10 mouse cellular contexts compared by ENCODE assay signal in the genomic region with DNA sequence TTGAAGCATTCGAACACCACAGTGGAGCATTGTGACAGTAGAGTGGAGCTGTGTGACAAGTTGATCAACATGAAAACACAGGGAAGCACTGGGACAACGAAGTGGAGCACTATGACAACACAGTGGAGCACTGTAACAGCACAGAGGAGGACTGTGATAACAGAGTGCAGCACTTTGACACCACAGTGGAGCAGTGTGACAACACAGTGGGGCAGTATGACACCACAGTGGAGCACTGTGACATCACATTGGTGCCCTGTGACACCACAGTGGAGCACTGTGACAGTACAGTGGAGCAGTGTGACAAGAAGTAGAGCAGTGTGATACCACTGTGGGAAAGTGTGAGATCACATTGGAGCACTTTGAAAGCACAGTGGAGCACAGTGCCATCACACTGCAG.
DNase-seq lines count a peak whose midpoint lies in the region; ATAC-seq and TF ChIP-seq lines count a peak whose summit lies in the region.
"Had no signal": no experiment of that assay in that cellular context is flagged by ENCODE, and none has a peak within 500 bp of the region (broad histone marks: within the 10 kb centered on the region; RNA-seq: fewer than 3 reads in every experiment).

No protein-coding gene starts in this region.

- H3K4me1 ChIP-seq in embryonic facial prominence, embryonic 12.5 days: no peaks in the 10 kb centered on the region

- no peaks in the 10 kb centered on the region for H3K36me3 ChIP-seq in embryonic facial prominence, embryonic 12.5 days

- H3K4me3 ChIP-seq in embryonic facial prominence, embryonic 12.5 days: no peak overlapping the region
- no peak overlapping the region for H3K4me3 ChIP-seq in gastrocnemius, adult 2 months
- H3K4me3 ChIP-seq: myocyte had no signal

- intact Hi-C loops in gastrocnemius, adult 2 months (cut with DNase I): loop anchor here (1.0 kb wide), 1 partner anchor 14 kb away; no protein-coding TSS in a partner anchor

- H3K27me3 ChIP-seq in embryonic facial prominence, embryonic 12.5 days: no peaks in the 10 kb centered on the region
- H3K27me3 ChIP-seq: Patski had no signal

- peak; percentile 8; the same call in 1 of the 2 replicates for ATAC-seq in embryonic facial prominence, embryonic 12.5 days (ENCODE audit: insufficient number of reproducible peaks, insufficient read depth, low FRiP score, low TSS enrichment)
- no peak for ATAC-seq in erythroblast, adult 5-6 weeks (replicated peaks; ENCODE audit: low FRiP score, poor library complexity, severe bottlenecking)
- ATAC-seq: Patski had no signal

- WGBS in embryonic facial prominence, embryonic 12.5 days: 53% methylated on average over 2 of the region's 2 CpGs

- no peak overlapping the region for H3K27ac ChIP-seq in embryonic facial prominence, embryonic 12.5 days
- H3K27ac ChIP-seq in gastrocnemius, adult 2 months: no peak overlapping the region

- H3K4me2 ChIP-seq in embryonic facial prominence, embryonic 12.5 days (replicated peaks): no peak overlapping the region

- no peak for TF ChIP-seq CTCF in gastrocnemius, adult 2 months (IDR thresholded peaks at IDR 0.05)

- H3K9me3 ChIP-seq in embryonic facial prominence, embryonic 12.5 days: peaks cover 91% of the 10 kb centered on the region

- DNase-seq in kidney, postnatal 4 days: peak; percentile 0 to 1
- no peak for DNase-seq in kidney, postnatal 36 days
- peak; percentile 12 for DNase-seq in gastrocnemius, adult 2 months
- peak; percentile 3 to 19 for DNase-seq in lung, postnatal 4 days
- no peak for DNase-seq in adrenal gland, postnatal 14 days
- DNase-seq in adrenal gland, adult 2 months: no peak

- no peak overlapping the region for H3K9ac ChIP-seq in embryonic facial prominence, embryonic 12.5 days

Comparison
In these comparisons a context has a peak if more than half of its experiments do, and no peak if none do; other contexts are left out.
1. DNase-seq: peak in kidney, postnatal 4 days (2 of 2), gastrocnemius, adult 2 months (single experiment) and lung, postnatal 4 days (2 of 2); none in kidney, postnatal 36 days (0 of 2), adrenal gland, postnatal 14 days (single experiment) and adrenal gland, adult 2 months (single experiment).